Mouse (Mus musculus): ENCODE measurements around the gene Gmps.

The Gmps gene

DNA sequence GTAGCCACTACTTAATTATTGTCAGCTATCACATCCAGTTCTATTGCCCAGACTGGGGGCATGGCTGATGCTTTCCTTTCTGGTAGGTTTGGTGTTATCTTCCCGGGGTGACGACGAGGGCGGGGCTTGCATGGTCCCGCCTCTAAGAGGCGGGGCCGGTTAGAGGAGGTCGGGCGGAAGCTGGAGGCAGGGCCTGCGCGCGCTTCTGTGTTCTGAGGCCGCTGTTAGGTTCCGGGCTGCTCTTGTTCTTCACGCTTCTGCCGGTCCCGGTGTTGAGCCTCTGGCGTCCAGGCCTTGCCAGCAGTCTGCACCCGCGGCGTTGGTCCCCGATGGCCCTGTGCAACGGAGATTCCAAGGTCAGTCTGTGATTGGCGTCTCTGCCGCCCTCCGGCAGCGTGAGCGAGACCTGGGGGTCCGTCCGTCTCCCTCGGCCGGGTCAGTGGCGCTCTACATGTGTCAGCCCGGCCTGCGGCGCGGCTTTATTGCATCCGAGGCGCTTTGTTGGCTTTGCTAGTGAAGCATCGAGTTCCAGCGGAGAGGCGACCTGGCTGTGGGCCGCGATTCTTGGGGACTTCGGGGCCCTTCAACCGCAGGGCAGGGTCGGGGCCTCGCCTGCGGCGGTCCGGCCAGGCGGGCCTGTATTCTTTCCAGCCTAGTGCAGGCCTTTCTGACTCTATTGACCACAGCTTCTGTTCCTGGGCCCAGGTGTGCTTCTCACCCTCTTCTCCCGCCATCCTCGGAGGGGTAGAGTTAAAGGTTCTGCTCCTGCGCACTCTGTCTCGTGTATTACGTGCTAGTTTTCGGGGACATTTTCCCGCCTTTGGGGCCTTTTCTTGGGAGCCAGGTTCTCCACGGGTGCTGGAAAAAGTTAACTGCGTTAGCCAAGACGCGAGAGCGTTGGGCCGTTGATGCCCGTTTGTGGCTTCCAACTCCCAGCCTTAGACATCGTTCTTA lies at the start of gene Gmps:
Gene Gmps, plus strand, starts transcription at position 152 of the 954 bp plus-strand sequence.
- in situ Hi-C loops (cut with MseI, MboI) = loop anchor here in 1 of 2 experiments (10.0 kb wide), 1 partner anchor 869 kb away; the partner anchor contains the start of gene Vmn2r7

GRCm38 (mm10) chr3:63928878-63929859 lies 46.7 kb upstream of the Gmps start, which contains the start of gene E130311K13Rik:
TSS of gene E130311K13Rik (minus strand) at chr3:63929472.
- in situ Hi-C loops (cut with MseI, MboI) = no loop called here

DNA sequence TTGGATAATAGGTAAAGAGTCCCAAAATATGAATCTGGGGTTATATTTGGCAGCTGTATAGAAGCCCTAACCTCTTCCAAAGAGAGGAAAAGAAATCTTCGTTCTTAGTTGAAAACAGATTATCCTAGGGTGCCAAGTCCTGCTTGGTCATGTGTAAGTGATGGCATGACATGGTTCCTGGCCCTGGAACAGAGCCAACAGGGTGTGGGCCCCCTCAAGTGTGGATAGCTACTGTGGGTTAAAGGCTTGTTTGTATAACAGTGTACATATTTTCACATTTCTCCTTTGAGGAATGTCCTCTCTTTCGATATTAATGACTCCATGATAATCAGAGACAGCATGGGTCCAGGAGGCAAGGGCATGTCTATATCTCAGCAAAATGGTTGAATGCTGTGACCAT lies 37.0 kb upstream of the Gmps start:
- in situ Hi-C loops (cut with MseI, MboI) = no loop called here

GRCm38 (mm10) chr3:63941204-63941850 lies 34.6 kb upstream of the Gmps start:
- in situ Hi-C loops (cut with MseI, MboI) = no loop called here

- in situ Hi-C loops (cut with MseI, MboI) = no loop called here
These were observed 26.1 kb upstream of the Gmps start for GRCm38 (mm10) chr3:63949837-63950236.

GRCm38 (mm10) chr3:63963421-63964099 lies 12.3 kb upstream of the Gmps start:
- in situ Hi-C loops (cut with MseI, MboI) = no loop called here

GRCm38 (mm10) chr3:63964100-63964921 lies 11.6 kb upstream of the Gmps start, which contains the start of gene Slc33a1:
TSS of gene Slc33a1 (minus strand) at chr3:63964768.
- in situ Hi-C loops (cut with MseI, MboI) = no loop called here

DNA sequence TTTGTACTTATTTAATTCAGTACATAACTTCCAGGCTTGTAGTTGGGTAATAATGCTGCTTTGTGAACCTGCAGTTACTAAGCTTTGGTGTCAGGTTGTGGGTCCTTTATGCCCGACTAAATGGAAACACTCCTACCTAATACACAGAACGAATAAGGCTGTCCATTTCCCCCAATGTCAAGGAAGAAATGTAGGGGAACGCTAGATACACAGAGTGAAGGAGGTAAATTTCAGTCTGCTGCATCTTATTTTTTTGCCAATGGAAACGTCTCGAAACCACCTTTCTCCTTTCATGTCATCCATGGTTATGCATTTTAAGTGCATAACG lies 11.0 kb upstream of the Gmps start:
- in situ Hi-C loops (cut with MseI, MboI) = no loop called here

- in situ Hi-C loops (cut with MseI, MboI) = no loop called here
These were observed 10.0 kb upstream of the Gmps start for GRCm38 (mm10) chr3:63965929-63966328.

DNA sequence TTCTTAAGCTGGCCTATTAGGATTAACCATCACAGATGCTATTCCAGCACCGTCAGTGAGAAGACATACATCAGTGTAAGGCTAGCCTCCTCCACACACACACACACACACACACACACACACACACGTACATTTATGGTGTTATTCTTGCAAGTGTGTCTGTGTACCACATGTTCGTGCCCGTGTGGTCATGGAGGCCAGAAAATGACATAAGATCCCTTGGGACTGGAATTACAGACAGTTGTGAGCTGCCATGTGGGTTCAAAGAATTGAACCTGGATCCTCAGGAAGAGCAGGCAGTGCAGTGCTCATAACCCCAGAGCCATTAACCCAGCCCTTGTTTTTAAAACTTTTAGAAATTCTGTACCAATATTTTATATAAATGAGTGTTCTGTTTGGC lies 2.0 kb downstream of the Gmps start:
- in situ Hi-C loops (cut with MseI, MboI) = loop anchor here in 1 of 2 experiments (10.0 kb wide), 1 partner anchor 867 kb away; the partner anchor contains the start of gene Vmn2r7

- in situ Hi-C loops (cut with MseI, MboI) = no loop called here
These were observed 10.8 kb downstream of the Gmps start for GRCm38 (mm10) chr3:63986656-63987055.

GRCm38 (mm10) chr3:63988722-63989440 lies 13.0 kb downstream of the Gmps start:
- in situ Hi-C loops (cut with MseI, MboI) = no loop called here

DNA sequence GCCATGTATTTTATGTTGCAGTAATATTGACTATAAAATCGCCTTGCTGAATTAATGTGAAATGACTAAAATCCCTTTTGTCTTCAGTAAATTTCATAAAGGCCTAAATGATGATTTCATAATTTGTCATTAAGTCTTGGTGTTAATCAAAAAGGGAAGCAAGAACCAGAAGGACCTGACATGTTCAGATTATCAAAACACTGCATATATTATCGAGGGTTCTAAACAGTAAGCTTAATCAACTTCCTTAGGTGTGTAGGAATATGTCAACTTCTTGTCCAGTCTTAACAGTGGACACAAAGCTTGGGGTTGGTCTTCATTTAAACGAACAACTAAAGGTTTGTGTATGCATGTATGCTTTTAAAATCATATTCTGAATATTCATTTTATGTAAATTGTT lies 45.5 kb downstream of the Gmps start:
- in situ Hi-C loops (cut with MseI, MboI) = loop anchor here in 1 of 2 experiments (25.0 kb wide), 1 partner anchor 1534 kb away; no protein-coding TSS in a partner anchor

DNA sequence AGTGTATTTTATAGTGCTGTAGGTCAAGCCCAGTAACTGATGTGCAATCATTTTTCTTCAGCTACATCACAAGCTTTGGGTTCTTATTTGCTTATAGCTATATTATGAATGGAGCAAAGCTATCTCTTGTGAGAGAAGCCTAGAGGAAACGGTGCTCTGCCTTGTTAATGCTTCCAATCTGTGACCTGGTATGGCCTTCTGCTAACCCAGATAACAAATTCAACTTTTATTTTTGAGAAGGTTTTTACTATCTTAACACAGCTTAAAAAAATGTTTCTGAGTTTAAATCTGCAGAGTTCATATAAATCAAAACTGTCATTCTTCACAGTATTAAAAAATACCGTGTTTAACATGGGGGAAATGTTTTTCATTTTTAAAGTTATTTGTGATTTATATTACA lies 46.0 kb downstream of the Gmps start:
- in situ Hi-C loops (cut with MseI, MboI) = loop anchor here in 1 of 2 experiments (25.0 kb wide), 1 partner anchor 1535 kb away; no protein-coding TSS in a partner anchor

GRCm38 (mm10) chr3:64029846-64030245 lies 53.9 kb downstream of the Gmps start:
- in situ Hi-C loops (cut with MseI, MboI) = no loop called here

DNA sequence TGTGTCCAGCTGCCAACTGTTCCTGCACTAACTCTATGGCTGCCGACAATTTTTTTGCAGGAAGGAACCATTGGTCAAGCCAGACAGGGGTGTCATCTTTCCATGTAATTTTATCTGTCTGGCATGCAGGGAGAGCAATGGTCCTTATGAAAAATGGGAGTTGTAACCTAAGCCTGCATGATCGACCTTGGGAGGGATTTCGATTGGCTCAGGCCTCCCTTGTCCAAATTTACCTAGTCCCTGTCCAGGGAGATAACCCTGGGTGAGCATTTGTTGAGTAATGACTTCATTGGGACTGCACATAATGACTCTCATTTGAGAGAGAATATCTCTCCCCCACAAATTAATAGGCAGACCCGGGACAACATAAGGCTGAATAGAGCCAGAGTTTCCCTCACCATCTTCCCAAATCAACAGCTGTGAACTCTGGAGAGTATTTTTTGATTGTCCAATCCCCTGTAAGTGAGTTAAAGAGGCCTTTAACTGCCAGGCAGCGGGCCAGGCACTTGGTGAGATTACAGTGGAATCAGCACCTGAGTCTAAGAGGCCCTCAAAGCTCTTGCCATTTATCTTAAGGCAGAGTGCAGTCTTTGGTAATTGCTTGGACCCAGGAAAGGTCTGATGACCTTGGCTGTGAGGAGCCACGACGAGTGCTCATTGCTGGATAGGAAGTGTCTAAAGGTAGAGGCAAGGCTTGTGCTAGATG lies 62.4 kb downstream of the Gmps start:
- in situ Hi-C loops (cut with MseI, MboI) = no loop called here

DNA sequence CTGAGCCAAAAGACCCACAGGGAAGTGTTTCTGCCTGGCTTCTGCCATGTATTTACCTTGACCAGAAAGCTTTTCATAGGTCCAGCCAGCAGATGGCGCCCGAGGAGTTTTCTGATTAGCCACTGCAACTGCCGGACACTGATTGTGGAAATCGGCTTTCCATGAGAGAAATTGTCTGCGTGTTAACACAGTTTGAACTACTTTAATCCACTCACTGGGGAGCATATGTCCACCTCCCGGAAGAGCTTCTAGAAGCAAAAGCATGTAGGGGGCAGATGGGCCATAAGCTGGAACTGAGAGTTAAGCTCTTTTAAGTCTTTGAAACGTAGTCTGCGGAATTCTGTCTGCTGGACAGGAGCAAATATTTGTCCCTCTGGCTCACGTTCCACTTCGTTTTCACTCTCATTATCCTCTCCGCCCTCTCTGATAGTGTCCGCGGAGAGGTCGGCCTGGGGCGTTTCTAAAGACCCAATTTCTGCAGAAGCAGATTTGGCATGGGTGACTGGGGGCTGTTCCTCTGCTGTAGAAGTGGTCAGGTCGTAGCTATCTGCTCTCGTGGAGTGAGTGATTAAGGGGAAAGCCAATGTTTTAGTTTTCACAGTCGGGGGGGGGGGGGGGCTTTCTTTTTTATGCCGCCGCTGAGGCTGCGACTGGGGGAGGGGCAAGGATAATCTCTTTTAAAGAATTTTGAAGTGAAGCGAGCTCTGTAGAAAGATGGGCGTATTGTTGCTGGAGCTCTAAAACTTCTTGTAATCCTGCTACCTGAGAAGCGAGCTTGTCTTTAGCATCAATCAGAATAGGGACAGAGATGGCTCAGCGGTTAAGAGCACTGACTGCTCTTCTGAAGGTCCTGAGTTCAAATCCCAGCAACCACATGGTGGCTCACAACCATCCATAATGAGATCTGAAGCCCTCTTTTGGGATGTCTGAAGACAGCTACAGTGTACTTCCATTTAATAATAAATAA lies 64.2 kb downstream of the Gmps start:
- in situ Hi-C loops (cut with MseI, MboI) = no loop called here

All from mouse trophoblast stem cell (cell line).